Mouse (Mus musculus): ENCODE measurements around the gene Sap18b.

GRCm38 (mm10) chr8:95805482-95805881, 19.7 kb upstream of the Sap18b start:
- TF ChIP-seq HCFC1 (IDR thresholded peaks at IDR 0.05; ENCODE audit: borderline replicate concordance, insufficient read depth, low read length) (no peak), CHD2 (IDR thresholded peaks at IDR 0.05; ENCODE audit: low read depth, low read length) (no peak), ZC3H11A (IDR thresholded peaks at IDR 0.05; ENCODE audit: borderline replicate concordance, low read depth, low read length) (no peak), ZNF384 (IDR thresholded peaks at IDR 0.05; ENCODE audit: low read depth, low read length) (no peak)

Measured in ES-E14 (cell line).